Mouse (Mus musculus): ENCODE measurements at regions not wholly inside any gene's neighbourhood (a gene's known extent, or its start where the extent isn't known, plus 50 kb on each side); places are given as distances from the start of the nearest gene placed in this dataset.

GRCm38 (mm10) chr1:23485150-23485775 lies 87.7 kb upstream of the Ogfrl1 start:
- no peak for TF ChIP-seq CTCF (IDR thresholded peaks at IDR 0.05; ENCODE audit: low read depth)
- no peak for TF ChIP-seq EP300 (IDR thresholded peaks at IDR 0.05; ENCODE audit: low read depth)

Measured in liver, embryonic 14.5 days (tissue).